Mouse (Mus musculus): ENCODE results near the gene Nme1.

- TF ChIP-seq GATA1 (IDR thresholded peaks at IDR 0.05; ENCODE audit: borderline replicate concordance, low read length): no peak
- no peak for TF ChIP-seq FLI1 (IDR thresholded peaks at IDR 0.05; ENCODE audit: low read length)
These were observed 18.3 kb downstream of the Nme1 start for GRCm38 (mm10) chr11:93950045-93950444.
